In the genomic region with DNA sequence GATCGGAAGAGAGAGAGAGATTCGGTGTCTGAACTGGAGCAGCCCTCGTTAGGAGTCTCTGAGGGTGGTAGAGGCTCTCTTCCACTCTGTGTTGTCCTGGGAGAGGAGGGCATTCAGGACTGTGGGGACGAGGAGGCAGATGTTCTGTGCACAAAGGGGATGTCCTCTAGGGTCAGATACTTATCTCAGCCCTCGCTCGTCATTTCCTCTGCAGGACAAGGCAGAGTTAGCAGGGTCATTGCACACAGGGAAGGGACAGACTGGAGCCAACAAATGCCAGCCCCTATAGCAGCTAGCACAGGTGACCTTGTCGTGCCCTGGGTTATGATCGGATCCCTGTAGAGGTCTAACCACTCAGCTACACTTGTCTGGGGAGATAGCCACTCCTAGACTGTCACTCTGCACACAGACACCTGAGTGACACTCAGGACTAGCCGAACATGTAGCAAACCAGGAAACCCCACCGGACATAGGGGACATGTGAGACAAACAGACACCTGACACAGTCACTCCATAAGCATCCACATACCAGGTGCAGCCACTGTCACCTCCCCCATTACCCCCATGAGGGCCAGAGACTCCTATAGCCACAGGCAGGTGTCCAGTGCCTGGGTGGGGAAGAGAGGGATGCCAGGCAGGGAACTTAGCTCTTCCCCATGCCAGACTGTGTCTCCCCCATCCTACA, we compare ENCODE assay signal across 18 mouse cellular contexts. TPM values are rescaled to one million over a fixed set of nuclear protein-coding genes. Genes with fewer than 3 reads are reported as not detected.
DNase-seq lines count a peak whose midpoint lies in the region; ATAC-seq and TF ChIP-seq lines count a peak whose summit lies in the region.
"Had no signal": no experiment of that assay in that cellular context is flagged by ENCODE, and none has a peak within 500 bp of the region (broad histone marks: within the 10 kb centered on the region; RNA-seq: fewer than 3 reads in every experiment).

No protein-coding gene starts in this region.

- H3K4me2 ChIP-seq in forebrain, embryonic 15.5 days (replicated peaks), result no peak overlapping the region
- H3K4me2 ChIP-seq in forebrain, embryonic 13.5 days, result no peak overlapping the region
- H3K4me2 ChIP-seq in hindbrain, embryonic 16.5 days (ENCODE audit: low read length), result no peak overlapping the region
- H3K4me2 ChIP-seq: embryonic facial prominence, embryonic 12.5 days; limb, embryonic 12.5 days had no signal

- peaks cover 62% of the 10 kb centered on the region for H3K4me1 ChIP-seq in forebrain, embryonic 15.5 days
- peaks cover 59% of the 10 kb centered on the region for H3K4me1 ChIP-seq in forebrain, embryonic 13.5 days
- H3K4me1 ChIP-seq in hindbrain, embryonic 10.5 days (replicated peaks), result peaks cover 78% of the 10 kb centered on the region
- H3K4me1 ChIP-seq in hindbrain, embryonic 16.5 days (ENCODE audit: control insufficient read depth, insufficient read depth, low read depth, low read length), result peaks cover 20% of the 10 kb centered on the region

- no peak for DNase-seq in hindbrain, embryonic 10.5 days (ENCODE audit: low spot score)
- DNase-seq in left cerebral cortex, adult 2 months (ENCODE audit: extremely low spot score in 1 of 2, low spot score in 2 of 2), result no peak
- no peak for DNase-seq in left cerebral cortex, postnatal 25 days (ENCODE audit: low spot score in 2 of 2)
- DNase-seq in cerebellum, adult 11-12 months, result no peak
- DNase-seq: cerebellum, adult 9-10 months; kidney, adult 8-10 months; thymus, postnatal 4 days had no signal

- intact Hi-C loops in left cerebral cortex, adult 2 months (cut with DNase I), result no loop called here
- intact Hi-C loops in left cerebral cortex, postnatal 25 days (cut with DNase I), result no loop called here

- TF ChIP-seq CTCF in left cerebral cortex, adult 2 months (IDR thresholded peaks at IDR 0.05), result no peak

- no peak overlapping the region for H3K9ac ChIP-seq in forebrain, embryonic 15.5 days (replicated peaks)
- H3K9ac ChIP-seq in forebrain, embryonic 13.5 days, result no peak overlapping the region
- no peak overlapping the region for H3K9ac ChIP-seq in hindbrain, embryonic 16.5 days (ENCODE audit: low read depth, low read length)
- H3K9ac ChIP-seq: embryonic facial prominence, embryonic 12.5 days; limb, embryonic 12.5 days had no signal

- H3K36me3 ChIP-seq in forebrain, embryonic 15.5 days, result no peaks in the 10 kb centered on the region
- no peaks in the 10 kb centered on the region for H3K36me3 ChIP-seq in forebrain, embryonic 13.5 days (ENCODE audit: poor library complexity, severe bottlenecking)
- no peaks in the 10 kb centered on the region for H3K36me3 ChIP-seq in hindbrain, embryonic 10.5 days
- no peaks in the 10 kb centered on the region for H3K36me3 ChIP-seq in hindbrain, embryonic 16.5 days (ENCODE audit: control insufficient read depth, insufficient read depth, low read length)
- H3K36me3 ChIP-seq: embryonic facial prominence, embryonic 12.5 days; G1E; limb, embryonic 12.5 days had no signal

- no peak overlapping the region for H3K4me3 ChIP-seq in forebrain, embryonic 15.5 days
- no peak overlapping the region for H3K4me3 ChIP-seq in forebrain, embryonic 13.5 days
- H3K4me3 ChIP-seq in hindbrain, embryonic 10.5 days, result no peak overlapping the region
- H3K4me3 ChIP-seq in hindbrain, embryonic 16.5 days (ENCODE audit: low read length), result no peak overlapping the region
- H3K4me3 ChIP-seq in left cerebral cortex, adult 2 months, result no peak overlapping the region
- H3K4me3 ChIP-seq: embryonic facial prominence, embryonic 12.5 days; limb, embryonic 12.5 days; megakaryocyte, embryonic 14.5 days had no signal

- no peaks in the 10 kb centered on the region for H3K9me3 ChIP-seq in forebrain, embryonic 15.5 days
- no peaks in the 10 kb centered on the region for H3K9me3 ChIP-seq in forebrain, embryonic 13.5 days (replicated peaks)
- no peaks in the 10 kb centered on the region for H3K9me3 ChIP-seq in hindbrain, embryonic 10.5 days
- H3K9me3 ChIP-seq in hindbrain, embryonic 16.5 days (ENCODE audit: control insufficient read depth, low read length), result no peaks in the 10 kb centered on the region
- H3K9me3 ChIP-seq: embryonic facial prominence, embryonic 12.5 days; G1E; limb, embryonic 12.5 days; megakaryocyte, embryonic 14.5 days had no signal

- H3K27ac ChIP-seq in forebrain, embryonic 15.5 days (replicated peaks), result peak overlapping the region; percentile 64
- no peak overlapping the region; the same call in 1 of the 2 replicates for H3K27ac ChIP-seq in forebrain, embryonic 13.5 days
- peak overlapping the region; percentile 35 for H3K27ac ChIP-seq in hindbrain, embryonic 10.5 days
- H3K27ac ChIP-seq in hindbrain, embryonic 16.5 days (ENCODE audit: low read depth, low read length), result no peak overlapping the region
- H3K27ac ChIP-seq in left cerebral cortex, adult 2 months, result peak overlapping the region; percentile 90
- H3K27ac ChIP-seq: embryonic facial prominence, embryonic 12.5 days; limb, embryonic 12.5 days had no signal

- H3K27me3 ChIP-seq in forebrain, embryonic 15.5 days, result no peaks in the 10 kb centered on the region
- peaks cover 11% of the 10 kb centered on the region; the same call in 1 of the 2 replicates for H3K27me3 ChIP-seq in forebrain, embryonic 13.5 days
- peaks cover 24% of the 10 kb centered on the region for H3K27me3 ChIP-seq in hindbrain, embryonic 10.5 days (ENCODE audit: insufficient read depth, poor library complexity, severe bottlenecking)
- H3K27me3 ChIP-seq in hindbrain, embryonic 16.5 days (replicated peaks; ENCODE audit: control insufficient read depth, insufficient read depth, low read length), result no peaks in the 10 kb centered on the region

- ATAC-seq in forebrain, embryonic 15.5 days (replicated peaks), result no peak
- no peak for ATAC-seq in forebrain, embryonic 13.5 days
- ATAC-seq in hindbrain, embryonic 16.5 days, result no peak
- 0 out of 2 replicates have a peak, but pooled peaks have one; percentile 9 for ATAC-seq in megakaryocyte, adult 5-6 weeks (ENCODE audit: poor library complexity, severe bottlenecking)

- 59% methylated on average over 10 of the region's 10 CpGs for WGBS in forebrain, embryonic 15.5 days
- WGBS in forebrain, embryonic 13.5 days, result 61% methylated on average over 10 of the region's 10 CpGs
- 61% methylated on average over 10 of the region's 10 CpGs for WGBS in hindbrain, embryonic 10.5 days
- WGBS in hindbrain, embryonic 16.5 days, result 59% methylated on average over 10 of the region's 10 CpGs

RNA-seq across cellular contexts. Expression of a gene that starts 38.6 kb away (rescaled TPM):
- polyA plus RNA-seq in forebrain, embryonic 15.5 days (2015; fragmentation: Nextera tagmentation; extraction: Ambion mirVana), result 42.5 and 46.4 TPM in 2 replicates
- 26.2 and 32.2 TPM in 2 replicates for polyA plus RNA-seq in forebrain, embryonic 13.5 days (2015; fragmentation: Nextera tagmentation; extraction: Ambion mirVana)
- 18.3 and 30.3 TPM in 2 replicates for polyA plus RNA-seq in hindbrain, embryonic 10.5 days (2016; fragmentation: Nextera tagmentation; extraction: Ambion mirVana)
- polyA plus RNA-seq in hindbrain, embryonic 16.5 days (2015; fragmentation: Nextera tagmentation; extraction: Ambion mirVana), result 33.5 and 41.6 TPM in 2 replicates
- 100 to 1,000 TPM; 372 to 375 TPM for total RNA-seq in left cerebral cortex, adult 2 months (2021)
- total RNA-seq in left cerebral cortex, postnatal 25 days (2021), result 100 to 1,000 TPM; 377 to 383 TPM
- 35.4 and 37.5 TPM in 2 replicates for total RNA-seq in megakaryocyte, adult 5-6 weeks (2015)
- 25.7 and 65.8 TPM in 2 replicates for total RNA-seq in megakaryocyte, adult 5-6 weeks (2017)
- polyA plus RNA-seq: G1E had no signal

RNA-seq across cellular contexts. Expression of a gene that starts 49.4 kb away (rescaled TPM):
- 0.87 TPM in 1 of 2 replicates, not detected in the other for polyA plus RNA-seq in forebrain, embryonic 15.5 days (2015; fragmentation: Nextera tagmentation; extraction: Ambion mirVana)
- not detected in 2 replicates for polyA plus RNA-seq in forebrain, embryonic 13.5 days (2015; fragmentation: Nextera tagmentation; extraction: Ambion mirVana)
- polyA plus RNA-seq in hindbrain, embryonic 10.5 days (2016; fragmentation: Nextera tagmentation; extraction: Ambion mirVana), result 0.82 and 1.3 TPM in 2 replicates
- 0.61 TPM in 1 of 2 replicates, not detected in the other for polyA plus RNA-seq in hindbrain, embryonic 16.5 days (2015; fragmentation: Nextera tagmentation; extraction: Ambion mirVana)
- 1 to 10 TPM; 1.6 to 3.4 TPM for total RNA-seq in left cerebral cortex, adult 2 months (2021)
- not detected for total RNA-seq in left cerebral cortex, postnatal 25 days (2021)
- 10.2 TPM in 1 of 2 replicates, not detected in the other for total RNA-seq in megakaryocyte, adult 5-6 weeks (2015)
- total RNA-seq in megakaryocyte, adult 5-6 weeks (2017), result 35.6 TPM in 1 of 2 replicates, not detected in the other
- total RNA-seq: G1E; layer of hippocampus, postnatal 25 days had no signal
- polyA plus RNA-seq: C2C12; embryonic facial prominence, embryonic 12.5 days; gonadal fat pad, adult 2 months; limb, embryonic 12.5 days had no signal

Comparison
In these comparisons a context has a peak if more than half of its experiments do, and no peak if none do; other contexts are left out.
1. H3K27ac ChIP-seq: peak in forebrain, embryonic 15.5 days (single experiment), hindbrain, embryonic 10.5 days (single experiment) and left cerebral cortex, adult 2 months (single experiment); none in forebrain, embryonic 13.5 days (single experiment) and hindbrain, embryonic 16.5 days (single experiment).